Mouse (Mus musculus) ES-E14 (cell line): Measurements from ENCODE around the gene Ldb1.

Source experiments
- CHD2 ChIP-seq: IDR thresholded peaks from 2 replicates; pipeline ENCODE4 v1.6.1; 2014; ENCODE audit warnings: mild to moderate bottlenecking, low read depth, low read length, inconsistent platforms
- MAFK ChIP-seq: IDR thresholded peaks from 2 replicates; pipeline ENCODE4 v1.6.1; 2014; ENCODE audit warnings: mild to moderate bottlenecking, low read depth, low read length, inconsistent platforms; ENCODE audit not compliant: insufficient read depth
- ZC3H11A ChIP-seq: IDR thresholded peaks from 2 replicates; pipeline ENCODE4 v1.6.1; 2012; ENCODE audit warnings: low read depth, mild to moderate bottlenecking, inconsistent platforms, low read length, borderline replicate concordance

DNA sequence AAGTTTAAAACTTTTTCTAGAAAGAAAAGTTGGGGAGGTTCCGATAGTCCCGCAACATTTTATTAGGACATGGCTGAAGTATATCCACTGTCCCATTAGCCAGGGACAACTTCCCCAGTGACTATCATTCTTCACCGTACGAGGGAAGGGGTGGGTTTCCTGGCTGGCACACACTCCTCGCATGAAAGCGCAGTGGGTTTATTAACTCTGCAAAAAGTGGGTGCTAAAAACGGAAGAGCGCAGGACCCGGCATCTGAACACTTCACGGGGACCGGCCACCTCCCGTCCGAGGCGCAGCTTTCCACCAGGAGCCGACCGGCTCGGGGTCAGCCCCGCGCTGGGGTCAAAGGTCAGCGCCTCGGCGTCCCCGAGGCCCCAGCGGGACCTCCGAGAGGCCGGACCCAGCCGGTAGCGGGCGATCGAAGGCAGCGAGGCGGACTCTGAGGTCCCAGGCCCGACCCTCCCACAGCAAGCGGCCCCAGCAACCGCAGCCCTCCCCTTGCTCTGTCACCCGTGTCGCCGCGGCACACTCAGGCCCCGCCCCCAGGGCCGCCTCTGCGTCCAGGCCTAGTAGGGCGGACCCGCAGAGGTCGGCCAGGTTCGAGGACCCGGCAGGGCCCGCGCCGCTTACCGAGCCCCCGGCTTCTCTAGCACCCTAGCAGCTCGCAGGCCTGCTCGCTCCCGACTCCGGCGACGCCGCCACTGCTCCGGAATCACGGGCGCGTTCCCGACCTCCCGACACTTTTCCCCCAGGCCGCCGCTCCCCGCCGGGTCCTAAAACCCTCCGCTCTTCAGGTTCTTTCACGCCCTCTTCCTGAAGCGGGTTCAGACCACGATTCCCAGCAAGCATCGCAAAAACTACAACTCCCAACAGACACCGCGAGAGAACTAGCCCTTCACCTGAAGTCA, 47.0 kb downstream of the Ldb1 start, which contains the start of gene Armh3:
- TF ChIP-seq ZC3H11A: no peak
- TF ChIP-seq CHD2: no peak
- TF ChIP-seq MAFK: no peak
